Mouse (Mus musculus) left cerebral cortex, adult 2 months (tissue): Measurements from ENCODE around the gene Psmd1. TPM values are rescaled to one million over a fixed set of nuclear protein-coding genes. Genes with fewer than 3 reads are reported as not detected.
A peak's percentile ranks its signal among the peaks of the same experiment; 100 is the strongest.

Source experiments
- DNase-seq, 2 experiments: peaks; one replicate each; pipeline ENCODE4 v3.0.0; 2021 to 2022; ENCODE audit warnings: low spot score in 2 of 2, mixed read lengths in 1 of 2; ENCODE audit errors: extremely low spot score in 1 of 2
- H3K27ac ChIP-seq: fragments of 200-600 bp; 2 replicates; pipeline ENCODE4 v1.8.1; 2022
- H3K4me3 ChIP-seq: fragments of 200-600 bp; 2 replicates; pipeline ENCODE4 v1.8.1; 2022
- CTCF ChIP-seq: fragments of 200-600 bp; IDR thresholded peaks from 2 replicates; pipeline ENCODE4 v1.8.1; 2022; ENCODE audit warnings: antibody characterized with exemption, mild to moderate bottlenecking, moderate library complexity
- intact Hi-C: fragments of 180-260 bp; cut with DNase I; formaldehyde crosslinking; loops from one replicate; pipeline ENCODE4 v1.15.1; 2025
- total RNA-seq, 2 experiments: library from RNA; stranded (reverse); gene quantifications; 2 replicates each; pipeline ENCODE4 v1.2.3; 2021

The Psmd1 gene
- total RNA-seq, 2 experiments from 2014 or later: 107 to 115 TPM

- DNase-seq: no peak
- Histone ChIP-seq H3K4me3 (no peak overlapping the region), H3K27ac (no peak overlapping the region)
- TF ChIP-seq CTCF: no peak
- intact Hi-C loops: no loop called here
These were observed 30.2 kb downstream of the Psmd1 start for GRCm38 (mm10) chr1:86094413-86094812.

GRCm38 (mm10) chr1:86105054-86105453, 40.9 kb downstream of the Psmd1 start:
- intact Hi-C loops: no loop called here
- no peak for TF ChIP-seq CTCF
- Histone ChIP-seq H3K4me3 (no peak overlapping the region), H3K27ac (no peak overlapping the region)
- no peak for DNase-seq

- TF ChIP-seq CTCF: peak; percentile 10; the same call in 1 of the 2 replicates
- intact Hi-C loops: no loop called here
- Histone ChIP-seq H3K4me3 (no peak within 1 kb of the TSS), H3K27ac (peak within 1 kb of the TSS; percentile 41; the same call in 1 of the 2 replicates)
- DNase-seq: peak; percentile 23 to 25
These were observed 47.6 kb downstream of the Psmd1 start, which contains the start of gene Htr2b for GRCm38 (mm10) chr1:86111779-86112178. TSS of gene Htr2b (minus strand) at chr1:86111970.

- no peak for DNase-seq
- Histone ChIP-seq H3K27ac (no peak overlapping the region), H3K4me3 (no peak overlapping the region)
- TF ChIP-seq CTCF: no peak
- intact Hi-C loops: no loop called here
These were observed 50.0 kb downstream of the Psmd1 start for GRCm38 (mm10) chr1:86114141-86114540.

GRCm38 (mm10) chr1:86119549-86119948, 55.4 kb downstream of the Psmd1 start:
- H3K27ac ChIP-seq: no peak overlapping the region
- no peak for TF ChIP-seq CTCF
- intact Hi-C loops: no loop called here
- no peak overlapping the region for H3K4me3 ChIP-seq
- no peak for DNase-seq

GRCm38 (mm10) chr1:86126036-86126435, 61.8 kb downstream of the Psmd1 start:
- Histone ChIP-seq H3K4me3 (no peak overlapping the region), H3K27ac (no peak overlapping the region)
- no peak for TF ChIP-seq CTCF
- intact Hi-C loops: no loop called here
- no peak for DNase-seq

- Histone ChIP-seq H3K4me3 (no peak within 1 kb of the TSS), H3K27ac (no peak within 1 kb of the TSS)
- TF ChIP-seq CTCF: no peak
- intact Hi-C loops: no loop called here
- DNase-seq: no peak
These were observed 69.2 kb downstream of the Psmd1 start, which contains the start of gene Gm21972 for GRCm38 (mm10) chr1:86133337-86133736. TSS of gene Gm21972 (plus strand) at chr1:86133637.

GRCm38 (mm10) chr1:86135315-86135714, 71.1 kb downstream of the Psmd1 start:
- TF ChIP-seq CTCF: no peak
- no peak for DNase-seq
- H3K4me3 ChIP-seq: no peak overlapping the region
- H3K27ac ChIP-seq: no peak overlapping the region
- intact Hi-C loops: no loop called here

GRCm38 (mm10) chr1:86141081-86141480, 76.9 kb downstream of the Psmd1 start:
- intact Hi-C loops: no loop called here
- Histone ChIP-seq H3K27ac (no peak overlapping the region), H3K4me3 (no peak overlapping the region)
- TF ChIP-seq CTCF: no peak
- no peak for DNase-seq

GRCm38 (mm10) chr1:86143165-86143564, 79.0 kb downstream of the Psmd1 start:
- intact Hi-C loops: no loop called here
- H3K27ac ChIP-seq: no peak overlapping the region
- DNase-seq: no peak
- TF ChIP-seq CTCF: no peak
- H3K4me3 ChIP-seq: no peak overlapping the region

- TF ChIP-seq CTCF: peak; percentile 23
- intact Hi-C loops: no loop called here
- Histone ChIP-seq H3K4me3 (no peak overlapping the region), H3K27ac (no peak overlapping the region)
- DNase-seq: no peak
These were observed 80.1 kb downstream of the Psmd1 start for GRCm38 (mm10) chr1:86144001-86144944.

GRCm38 (mm10) chr1:86146293-86146692, 82.1 kb downstream of the Psmd1 start:
- H3K4me3 ChIP-seq: no peak overlapping the region
- TF ChIP-seq CTCF: no peak
- intact Hi-C loops: no loop called here
- no peak for DNase-seq
- no peak overlapping the region for H3K27ac ChIP-seq
